Comparison of ENCODE assay signal across 10 mouse cellular contexts in genomic region chr5:123064207-123064606, GRCm38 (mm10). TPM values are rescaled to one million over a fixed set of nuclear protein-coding genes. Genes with fewer than 3 reads are reported as not detected.
A peak's percentile ranks its signal among the peaks of the same experiment; 100 is the strongest.
DNase-seq lines count a peak whose midpoint lies in the region; ATAC-seq and TF ChIP-seq lines count a peak whose summit lies in the region.
"Had no signal": no experiment of that assay in that cellular context is flagged by ENCODE, and none has a peak within 500 bp of the region (broad histone marks: within the 10 kb centered on the region; RNA-seq: fewer than 3 reads in every experiment).

No protein-coding gene starts in this region.

- TF ChIP-seq CTCF in liver, adult 2 months (IDR thresholded peaks at IDR 0.05; ENCODE audit: low read depth, low read length) = 0 out of 2 replicates have a peak, but pooled peaks have one; percentile 32
- TF ChIP-seq CTCF in lung, postnatal 0 days (IDR thresholded peaks at IDR 0.05) = peak; percentile 60
- TF ChIP-seq CTCF in spleen, adult 2 months (IDR thresholded peaks at IDR 0.05; ENCODE audit: extremely low read depth, insufficient read depth, insufficient read length, insufficient replicate concordance) = no peak

- ATAC-seq in liver, embryonic 11.5 days (replicated peaks; ENCODE audit: low FRiP score) = no peak
- no peak for ATAC-seq in lung, postnatal 0 days

- no peak for TF ChIP-seq POLR2A in liver, adult 2 months (IDR thresholded peaks at IDR 0.05; ENCODE audit: extremely low read depth, insufficient read depth, low read length)
- no peak for TF ChIP-seq POLR2A in spleen, adult 2 months (IDR thresholded peaks at IDR 0.05; ENCODE audit: low read depth, low read length)

- no peak overlapping the region for H3K4me3 ChIP-seq in liver, adult 2 months (ENCODE audit: insufficient read depth, low read depth, low read length)
- H3K4me3 ChIP-seq in liver, embryonic 11.5 days (ENCODE audit: low read depth, low read length) = no peak overlapping the region
- H3K4me3 ChIP-seq in lung, postnatal 0 days (ENCODE audit: low read depth, low read length) = no peak overlapping the region
- H3K4me3 ChIP-seq in spleen, adult 2 months (ENCODE audit: extremely low read depth, insufficient read depth, insufficient read length) = no peak overlapping the region

- H3K27me3 ChIP-seq in liver, adult 2 months (ENCODE audit: control insufficient read depth, insufficient read depth, low read length) = no peaks in the 10 kb centered on the region
- no peaks in the 10 kb centered on the region for H3K27me3 ChIP-seq in liver, embryonic 11.5 days (replicated peaks; ENCODE audit: control insufficient read depth, insufficient read depth, low read length)
- no peaks in the 10 kb centered on the region for H3K27me3 ChIP-seq in lung, postnatal 0 days (replicated peaks; ENCODE audit: insufficient read depth, low read length)
- no peaks in the 10 kb centered on the region for H3K27me3 ChIP-seq in spleen, adult 2 months (ENCODE audit: control insufficient read depth, insufficient read depth, low read length)

- 30% methylated on average over 6 of the region's 6 CpGs for WGBS in liver, adult 2 months
- 30% methylated on average over 6 of the region's 6 CpGs for WGBS in liver, embryonic 11.5 days
- 25% methylated on average over 6 of the region's 6 CpGs for WGBS in lung, postnatal 0 days
- WGBS in spleen, adult 2 months = 29% methylated on average over 6 of the region's 6 CpGs

- no peak overlapping the region for H3K9ac ChIP-seq in liver, adult 2 months (ENCODE audit: low read depth, low read length)
- H3K9ac ChIP-seq in liver, embryonic 11.5 days (ENCODE audit: low read depth, low read length) = no peak overlapping the region
- H3K9ac ChIP-seq in lung, postnatal 0 days (replicated peaks; ENCODE audit: low read depth) = no peak overlapping the region

- H3K27ac ChIP-seq in liver, adult 2 months (replicated peaks; ENCODE audit: insufficient read depth, low read depth, low read length) = no peak overlapping the region
- no peak overlapping the region for H3K27ac ChIP-seq in liver, embryonic 11.5 days (ENCODE audit: low read depth, low read length)
- no peak overlapping the region for H3K27ac ChIP-seq in lung, postnatal 0 days (ENCODE audit: low read length)
- H3K27ac ChIP-seq in spleen, adult 2 months (ENCODE audit: insufficient read depth, low read length) = no peak overlapping the region

- intact Hi-C loops in heart, postnatal 10 days (cut with DNase I) = loop anchor here (1.0 kb wide), 3 partner anchors 69 to 107 kb away; no protein-coding TSS in a partner anchor

- TF ChIP-seq EP300 in lung, postnatal 0 days (IDR thresholded peaks at IDR 0.05) = no peak

- no peaks in the 10 kb centered on the region for H3K36me3 ChIP-seq in liver, adult 2 months (ENCODE audit: control insufficient read depth, insufficient read depth, low read length)
- H3K36me3 ChIP-seq in liver, embryonic 11.5 days (ENCODE audit: control insufficient read depth, insufficient read depth, low read length) = no peaks in the 10 kb centered on the region
- no peaks in the 10 kb centered on the region for H3K36me3 ChIP-seq in lung, postnatal 0 days (ENCODE audit: insufficient read depth, low read length)
- H3K36me3 ChIP-seq in spleen, adult 2 months (ENCODE audit: control insufficient read depth, insufficient read depth, low read length) = no peaks in the 10 kb centered on the region

- no peak overlapping the region for H3K4me2 ChIP-seq in liver, embryonic 11.5 days
- H3K4me2 ChIP-seq in lung, postnatal 0 days (replicated peaks; ENCODE audit: low read depth, low read length) = no peak overlapping the region

- DNase-seq in adrenal gland, adult (ENCODE audit: inconsistent age in 2 of 2, low spot score in 1 of 2) = peak; percentile 29 to 85
- DNase-seq in adrenal gland, postnatal 4 days (ENCODE audit: low spot score in 2 of 2) = no peak
- peak; percentile 74 for DNase-seq in liver, adult 2 months (ENCODE audit: extremely low read depth, low read depth, low spot score)
- no peak for DNase-seq in liver, embryonic 11.5 days (ENCODE audit: low spot score)
- DNase-seq in cerebellum, adult 11-12 months = peak; percentile 63
- peak; percentile 77 to 85 for DNase-seq in heart, postnatal 10 days
- peak; percentile 94 for DNase-seq in lung, postnatal 0 days (ENCODE audit: low spot score)
- DNase-seq in spleen, adult 2 months (ENCODE audit: low read depth in 1 of 2, low spot score in 2 of 2) = peak; percentile 50 to 76

- 0 out of 2 replicates have a peak, but pooled peaks cover 4% of the 10 kb centered on the region for H3K4me1 ChIP-seq in liver, adult 2 months (ENCODE audit: control insufficient read depth, insufficient read depth, low read length)
- H3K4me1 ChIP-seq in liver, embryonic 11.5 days (replicated peaks; ENCODE audit: control insufficient read depth, insufficient read depth, low read length) = peaks cover 4% of the 10 kb centered on the region
- H3K4me1 ChIP-seq in lung, postnatal 0 days (ENCODE audit: insufficient read depth, low read depth, low read length) = peaks cover 4% of the 10 kb centered on the region; the same call in 1 of the 2 replicates
- no peaks in the 10 kb centered on the region for H3K4me1 ChIP-seq in spleen, adult 2 months (ENCODE audit: control insufficient read depth, insufficient read depth, insufficient read length)

- H3K79me2 ChIP-seq in liver, adult 2 months (ENCODE audit: control insufficient read depth, insufficient read depth, low read length) = no peaks in the 10 kb centered on the region

- no peaks in the 10 kb centered on the region for H3K9me3 ChIP-seq in liver, embryonic 11.5 days (ENCODE audit: control insufficient read depth, low read length)
- H3K9me3 ChIP-seq in lung, postnatal 0 days (ENCODE audit: low read length) = no peaks in the 10 kb centered on the region

RNA-seq across cellular contexts. Expression of gene Tmem120b, which starts 4.0 kb away (rescaled TPM):
- 10 to 100 TPM; 11.4 to 12.2 TPM for total RNA-seq in adrenal gland, postnatal 4 days (2021)
- total RNA-seq in liver, adult 2 months (2014; rRNA removed) = 2.7 and 3.4 TPM in 2 replicates
- polyA plus RNA-seq in liver, adult 2 months (2012; rRNA removed) = 2.0 and 3.8 TPM in 2 replicates
- polyA plus RNA-seq in liver, embryonic 11.5 days (2014; fragmentation: Nextera tagmentation; extraction: Ambion mirVana) = 24.3 and 24.8 TPM in 2 replicates
- 10 to 100 TPM; 11.1 to 11.7 TPM for total RNA-seq in heart, postnatal 10 days (2021)
- polyA plus RNA-seq in lung, postnatal 0 days (2015; fragmentation: Nextera tagmentation; extraction: Ambion mirVana) = 11.9 and 12.2 TPM in 2 replicates
- polyA plus RNA-seq in spleen, adult 2 months (2012; rRNA removed) = 5.8 and 7.6 TPM in 2 replicates

RNA-seq across cellular contexts. Expression of gene Morn3, which starts 17.4 kb away (rescaled TPM):
- total RNA-seq in adrenal gland, postnatal 4 days (2021) = not detected
- total RNA-seq in liver, adult 2 months (2014; rRNA removed) = not detected in 2 replicates
- polyA plus RNA-seq in liver, adult 2 months (2012; rRNA removed) = not detected in 2 replicates
- polyA plus RNA-seq in liver, embryonic 11.5 days (2014; fragmentation: Nextera tagmentation; extraction: Ambion mirVana) = not detected in 2 replicates
- total RNA-seq in heart, postnatal 10 days (2021) = not detected
- 5.3 and 8.3 TPM in 2 replicates for polyA plus RNA-seq in lung, postnatal 0 days (2015; fragmentation: Nextera tagmentation; extraction: Ambion mirVana)
- not detected in 2 replicates for polyA plus RNA-seq in spleen, adult 2 months (2012; rRNA removed)
- total RNA-seq: hematopoietic stem cell, adult 5-6 weeks had no signal
- polyA plus RNA-seq: C2C12 had no signal

RNA-seq across cellular contexts. Expression of gene Orai1, which starts 49.3 kb away (rescaled TPM):
- total RNA-seq in adrenal gland, postnatal 4 days (2021) = 10 to 100 TPM; 12.6 to 14.1 TPM
- 4.2 and 5.8 TPM in 2 replicates for total RNA-seq in liver, adult 2 months (2014; rRNA removed)
- 39.3 and 43.1 TPM in 2 replicates for polyA plus RNA-seq in liver, adult 2 months (2012; rRNA removed)
- 8.6 and 9.6 TPM in 2 replicates for polyA plus RNA-seq in liver, embryonic 11.5 days (2014; fragmentation: Nextera tagmentation; extraction: Ambion mirVana)
- total RNA-seq in heart, postnatal 10 days (2021) = 10 to 100 TPM; 18.7 to 20.2 TPM
- polyA plus RNA-seq in lung, postnatal 0 days (2015; fragmentation: Nextera tagmentation; extraction: Ambion mirVana) = 54.7 and 55.2 TPM in 2 replicates
- polyA plus RNA-seq in spleen, adult 2 months (2012; rRNA removed) = 52.3 and 83.0 TPM in 2 replicates

Comparison
In these comparisons a context has a peak if more than half of its experiments do, and no peak if none do; other contexts are left out.
1. DNase-seq: peak in adrenal gland, adult (2 of 2), liver, adult 2 months (single experiment), cerebellum, adult 11-12 months (single experiment), heart, postnatal 10 days (2 of 2), lung, postnatal 0 days (single experiment) and spleen, adult 2 months (2 of 2); none in adrenal gland, postnatal 4 days (0 of 2) and liver, embryonic 11.5 days (single experiment).